Mouse (Mus musculus) stomach, postnatal 0 days (tissue): ENCODE measurements around the gene Mapk11. TPM values are rescaled to one million over a fixed set of nuclear protein-coding genes. Genes with fewer than 3 reads are reported as not detected.

Source experiments
- ATAC-seq: fragments of 200-750 bp; cut with Nextera tagmentation; 2 replicates; pipeline ENCODE4 v1.8.0; 2017; ENCODE audit not compliant: low FRiP score, low TSS enrichment
- DNase-seq: peaks from one replicate; pipeline ENCODE4 v3.0.0-alpha.2; 2016; ENCODE audit warnings: low spot score
- H3K27ac ChIP-seq: fragments of 300-500 bp; sonication (generic); replicated peaks from 2 replicates; pipeline ENCODE4 v1.5.1; 2014; ENCODE audit warnings: mild to moderate bottlenecking, control low read depth
- H3K27me3 ChIP-seq: fragments of 300-500 bp; sonication (generic); 2 replicates; pipeline ENCODE4 v1.6.1; 2014; ENCODE audit warnings: low read length; ENCODE audit not compliant: control insufficient read depth, insufficient read depth
- H3K36me3 ChIP-seq: fragments of 300-500 bp; sonication (generic); 2 replicates; pipeline ENCODE4 v1.6.1; 2014; ENCODE audit warnings: low read length, mixed read lengths; ENCODE audit not compliant: control insufficient read depth, insufficient read depth
- H3K4me1 ChIP-seq: fragments of 300-500 bp; sonication (generic); replicated peaks from 2 replicates; pipeline ENCODE4 v1.6.1; 2014; ENCODE audit warnings: antibody characterized with exemption; ENCODE audit not compliant: control insufficient read depth, insufficient read depth
- H3K4me2 ChIP-seq: fragments of 300-500 bp; sonication (generic); replicated peaks from 2 replicates; pipeline ENCODE4 v1.6.1; 2014; ENCODE audit warnings: low read depth, mild to moderate bottlenecking, control low read depth, moderate library complexity
- H3K4me3 ChIP-seq: fragments of 300-500 bp; sonication (generic); 2 replicates; pipeline ENCODE4 v1.5.1; 2014; ENCODE audit warnings: low read depth, low read length, control low read depth
- H3K9ac ChIP-seq: fragments of 300-500 bp; sonication (generic); 2 replicates; pipeline ENCODE4 v1.6.1; 2014; ENCODE audit warnings: mild to moderate bottlenecking, low read length, control low read depth, mixed read lengths
- H3K9me3 ChIP-seq: fragments of 300-500 bp; sonication (generic); 2 replicates; pipeline ENCODE4 v1.6.1; 2016; ENCODE audit warnings: low read length; ENCODE audit not compliant: control insufficient read depth
- CTCF ChIP-seq: IDR thresholded peaks from 2 replicates; pipeline ENCODE4 v1.5.1; 2016; ENCODE audit warnings: antibody characterized with exemption, low read depth, mild to moderate bottlenecking, moderate library complexity
- EP300 ChIP-seq: optimal IDR thresholded peaks from 2 replicates; pipeline ENCODE3; 2016; ENCODE audit warnings: antibody characterized with exemption
- WGBS: fragments of 180-500 bp; shearing (Covaris S2); extraction: QIAGEN DNeasy Blood & Tissue Kit; methylation state at CpG from one replicate; pipeline ENCODE4 v1.1.7; 2014; 5-methylcytosine and 5-hydroxymethylcytosine counted together
- polyA plus RNA-seq: library from polyadenylated mRNA; unstranded; fragments of >200 nt; fragmentation: Nextera tagmentation; extraction: Ambion mirVana; gene quantifications from 2 replicates; pipeline ENCODE4 v1.2.1, GENCODE M21; 2015

Gene Mapk11
- polyA plus RNA-seq, 1 experiment from 2014 or later, result 2.1 TPM

- H3K27ac ChIP-seq, result no peak overlapping the region
- H3K4me1 ChIP-seq, result 0 out of 2 replicates have a peak, but pooled peaks cover 7% of the 10 kb centered on the region
- no peaks in the 10 kb centered on the region for H3K36me3 ChIP-seq
- no peaks in the 10 kb centered on the region for H3K27me3 ChIP-seq
- no peak for DNase-seq
- 89% methylated on average over 5 of the region's 5 CpGs for WGBS
- no peak for TF ChIP-seq CTCF
- TF ChIP-seq EP300, result no peak
- no peaks in the 10 kb centered on the region for H3K9me3 ChIP-seq
- no peak overlapping the region for H3K9ac ChIP-seq
- H3K4me3 ChIP-seq, result no peak overlapping the region
- no peak overlapping the region for H3K4me2 ChIP-seq
- ATAC-seq, result no peak
Measured at GRCm38 (mm10) chr15:89184937-89185227, 35.5 kb upstream of the Mapk11 start.

GRCm38 (mm10) chr15:89184141-89184936 is 34.9 kb upstream of the Mapk11 start:
- H3K4me2 ChIP-seq, result no peak overlapping the region
- no peak overlapping the region for H3K9ac ChIP-seq
- no peaks in the 10 kb centered on the region for H3K9me3 ChIP-seq
- 0 out of 2 replicates have a peak, but pooled peaks cover 7% of the 10 kb centered on the region for H3K4me1 ChIP-seq
- H3K27ac ChIP-seq, result no peak overlapping the region
- no peaks in the 10 kb centered on the region for H3K27me3 ChIP-seq
- H3K4me3 ChIP-seq, result no peak overlapping the region
- DNase-seq, result no peak
- TF ChIP-seq CTCF, result no peak
- no peak for TF ChIP-seq EP300
- H3K36me3 ChIP-seq, result no peaks in the 10 kb centered on the region
- 70% methylated on average over 5 of the region's 5 CpGs for WGBS
- ATAC-seq, result no peak

GRCm38 (mm10) chr15:89182842-89183241 is 33.4 kb upstream of the Mapk11 start:
- Histone ChIP-seq H3K4me3 (no peak overlapping the region), H3K27ac (0 out of 2 replicates have a peak overlapping the region, but pooled peaks have one; percentile 58), H3K9ac (0 out of 2 replicates have a peak overlapping the region, but pooled peaks have one; percentile 31), H3K4me2 (no peak overlapping the region), H3K27me3 (no peaks in the 10 kb centered on the region), H3K9me3 (no peaks in the 10 kb centered on the region), H3K36me3 (no peaks in the 10 kb centered on the region), H3K4me1 (peaks cover 14% of the 10 kb centered on the region)
- TF ChIP-seq EP300 (no peak), CTCF (no peak)
- DNase-seq (peak; percentile 12), ATAC-seq (no peak)
- 65% methylated on average over 5 of the region's 5 CpGs for WGBS

- no peak overlapping the region for H3K4me3 ChIP-seq
- H3K4me1 ChIP-seq, result peaks cover 15% of the 10 kb centered on the region
- H3K27ac ChIP-seq, result peak overlapping the region; percentile 58
- WGBS, result 26% methylated on average over 6 of the region's 6 CpGs
- TF ChIP-seq CTCF (peak; percentile 60), EP300 (no peak)
- no peaks in the 10 kb centered on the region for H3K27me3 ChIP-seq
- H3K9ac ChIP-seq, result peak overlapping the region; percentile 31
- DNase-seq, result peak; percentile 39
- ATAC-seq, result no peak
- H3K9me3 ChIP-seq, result no peaks in the 10 kb centered on the region
- 0 out of 2 replicates have a peak overlapping the region, but pooled peaks have one; percentile 17 for H3K4me2 ChIP-seq
- H3K36me3 ChIP-seq, result no peaks in the 10 kb centered on the region
Measured at GRCm38 (mm10) chr15:89182328-89182741, 32.9 kb upstream of the Mapk11 start.

- Histone ChIP-seq H3K4me2 (peak overlapping the region; percentile 83), H3K4me1 (peaks cover 21% of the 10 kb centered on the region), H3K4me3 (no peak overlapping the region; the same call in 1 of the 2 replicates), H3K9me3 (no peaks in the 10 kb centered on the region), H3K36me3 (no peaks in the 10 kb centered on the region), H3K27me3 (no peaks in the 10 kb centered on the region), H3K27ac (peak overlapping the region; percentile 95), H3K9ac (no peak overlapping the region)
- ATAC-seq (no peak), DNase-seq (peak; percentile 18)
- peak; percentile 57 for TF ChIP-seq CTCF
- no peak for TF ChIP-seq EP300
- 49% methylated on average over 10 of the region's 10 CpGs for WGBS
Measured at GRCm38 (mm10) chr15:89181561-89182270, 32.3 kb upstream of the Mapk11 start.
